Mouse (Mus musculus) forebrain, embryonic 16.5 days (tissue): ENCODE measurements around the gene Dnaic2. TPM values are rescaled to one million over a fixed set of nuclear protein-coding genes. Genes with fewer than 3 reads are reported as not detected.

ENCODE experiments used
- ATAC-seq: fragments of 200-750 bp; cut with Nextera tagmentation; 2 replicates; pipeline ENCODE4 v1.8.0; 2017; ENCODE audit warnings: mild to moderate bottlenecking, moderate library complexity
- H3K27ac ChIP-seq: fragments of 300-500 bp; sonication (generic); 2 replicates; pipeline ENCODE4 v1.5.1; 2014; ENCODE audit warnings: low read length, control low read depth
- H3K27me3 ChIP-seq: fragments of 300-500 bp; sonication (generic); replicated peaks from 2 replicates; pipeline ENCODE4 v1.6.1; 2014; ENCODE audit warnings: low read length; ENCODE audit not compliant: control insufficient read depth, insufficient read depth
- H3K36me3 ChIP-seq: fragments of 300-500 bp; sonication (generic); 2 replicates; pipeline ENCODE4 v1.6.1; 2014; ENCODE audit not compliant: control insufficient read depth, insufficient read depth
- H3K4me1 ChIP-seq: fragments of 300-500 bp; sonication (generic); replicated peaks from 2 replicates; pipeline ENCODE4 v1.6.1; 2014; ENCODE audit warnings: low read length; ENCODE audit not compliant: control insufficient read depth, insufficient read depth
- H3K4me2 ChIP-seq: fragments of 300-500 bp; sonication (generic); 2 replicates; pipeline ENCODE4 v1.6.1; 2014; ENCODE audit warnings: mild to moderate bottlenecking, low read length, control low read depth
- H3K4me3 ChIP-seq: fragments of 300-500 bp; sonication (generic); replicated peaks from 2 replicates; pipeline ENCODE4 v1.5.1; 2014; ENCODE audit warnings: mild to moderate bottlenecking, low read length, control low read depth
- H3K9ac ChIP-seq: fragments of 300-500 bp; sonication (generic); replicated peaks from 2 replicates; pipeline ENCODE4 v1.6.1; 2014; ENCODE audit warnings: low read depth, low read length, control low read depth
- H3K9me3 ChIP-seq: fragments of 300-500 bp; sonication (generic); 2 replicates; pipeline ENCODE4 v1.6.1; 2016; ENCODE audit warnings: low read length; ENCODE audit not compliant: control insufficient read depth
- WGBS: fragments of 180-500 bp; shearing (Covaris S2); extraction: QIAGEN DNeasy Blood & Tissue Kit; methylation state at CpG from one replicate; pipeline ENCODE4 v1.1.7; 2014; 5-methylcytosine and 5-hydroxymethylcytosine counted together
- polyA plus RNA-seq: library from polyadenylated mRNA; unstranded; fragments of >200 nt; fragmentation: Nextera tagmentation; extraction: Ambion mirVana; gene quantifications from 2 replicates; pipeline ENCODE4 v1.2.1, GENCODE M21; 2015

Gene Dnaic2
- polyA plus RNA-seq, 1 experiment from 2014 or later = 1.5 TPM

- no peaks in the 10 kb centered on the region for H3K9me3 ChIP-seq
- no peak overlapping the region for H3K9ac ChIP-seq
- no peak for ATAC-seq
- H3K4me1 ChIP-seq = peaks cover 9% of the 10 kb centered on the region
- 93% methylated on average over 7 of the region's 7 CpGs for WGBS
- H3K27ac ChIP-seq = no peak overlapping the region
- no peaks in the 10 kb centered on the region for H3K36me3 ChIP-seq
- no peaks in the 10 kb centered on the region for H3K27me3 ChIP-seq
- no peak overlapping the region for H3K4me2 ChIP-seq
- H3K4me3 ChIP-seq = no peak overlapping the region
These were observed 28.7 kb upstream of the Dnaic2 start for GRCm38 (mm10) chr11:114698496-114698895.

GRCm38 (mm10) chr11:114699511-114699910, 27.7 kb upstream of the Dnaic2 start:
- no peak overlapping the region for H3K4me3 ChIP-seq
- 85% methylated on average over 12 of the region's 12 CpGs for WGBS
- H3K4me1 ChIP-seq = peaks cover 19% of the 10 kb centered on the region
- no peak overlapping the region for H3K4me2 ChIP-seq
- no peak for ATAC-seq
- no peaks in the 10 kb centered on the region for H3K9me3 ChIP-seq
- no peak overlapping the region for H3K9ac ChIP-seq
- no peaks in the 10 kb centered on the region for H3K36me3 ChIP-seq
- H3K27me3 ChIP-seq = no peaks in the 10 kb centered on the region
- no peak overlapping the region for H3K27ac ChIP-seq

GRCm38 (mm10) chr11:114702311-114702995, 24.8 kb upstream of the Dnaic2 start:
- H3K4me2 ChIP-seq = no peak overlapping the region
- H3K27me3 ChIP-seq = no peaks in the 10 kb centered on the region
- H3K9me3 ChIP-seq = no peaks in the 10 kb centered on the region
- H3K9ac ChIP-seq = no peak overlapping the region
- 73% methylated on average over 15 of the region's 15 CpGs for WGBS
- H3K4me3 ChIP-seq = no peak overlapping the region
- H3K27ac ChIP-seq = no peak overlapping the region
- H3K36me3 ChIP-seq = no peaks in the 10 kb centered on the region
- ATAC-seq = no peak
- peaks cover 24% of the 10 kb centered on the region for H3K4me1 ChIP-seq

GRCm38 (mm10) chr11:114702996-114703361, 24.2 kb upstream of the Dnaic2 start:
- Histone ChIP-seq H3K27ac (no peak overlapping the region), H3K36me3 (no peaks in the 10 kb centered on the region), H3K9ac (no peak overlapping the region), H3K4me1 (peaks cover 24% of the 10 kb centered on the region), H3K4me2 (no peak overlapping the region), H3K27me3 (no peaks in the 10 kb centered on the region), H3K4me3 (no peak overlapping the region), H3K9me3 (no peaks in the 10 kb centered on the region)
- WGBS = 77% methylated on average over 6 of the region's 6 CpGs
- ATAC-seq = no peak

GRCm38 (mm10) chr11:114704071-114704913, 22.9 kb upstream of the Dnaic2 start:
- H3K27ac ChIP-seq = peak overlapping the region; percentile 70
- no peaks in the 10 kb centered on the region for H3K9me3 ChIP-seq
- 14% methylated on average over 22 of the region's 22 CpGs for WGBS
- peak; percentile 91 for ATAC-seq
- H3K36me3 ChIP-seq = no peaks in the 10 kb centered on the region
- no peak overlapping the region for H3K4me3 ChIP-seq
- H3K4me2 ChIP-seq = peak overlapping the region; percentile 44
- H3K27me3 ChIP-seq = no peaks in the 10 kb centered on the region
- H3K9ac ChIP-seq = peak overlapping the region; percentile 50
- peaks cover 24% of the 10 kb centered on the region for H3K4me1 ChIP-seq

GRCm38 (mm10) chr11:114706358-114706757, 20.9 kb upstream of the Dnaic2 start:
- WGBS = 87% methylated on average over 5 of the region's 5 CpGs
- Histone ChIP-seq H3K27me3 (no peaks in the 10 kb centered on the region), H3K9ac (no peak overlapping the region), H3K4me1 (peaks cover 24% of the 10 kb centered on the region), H3K4me3 (no peak overlapping the region), H3K27ac (no peak overlapping the region), H3K9me3 (no peaks in the 10 kb centered on the region), H3K4me2 (no peak overlapping the region), H3K36me3 (no peaks in the 10 kb centered on the region)
- no peak for ATAC-seq

- WGBS = 90% methylated on average over 3 of the region's 3 CpGs
- no peak overlapping the region for H3K27ac ChIP-seq
- H3K36me3 ChIP-seq = no peaks in the 10 kb centered on the region
- no peak overlapping the region for H3K9ac ChIP-seq
- H3K4me2 ChIP-seq = no peak overlapping the region
- ATAC-seq = no peak
- H3K27me3 ChIP-seq = no peaks in the 10 kb centered on the region
- no peak overlapping the region for H3K4me3 ChIP-seq
- no peaks in the 10 kb centered on the region for H3K9me3 ChIP-seq
- H3K4me1 ChIP-seq = no peaks in the 10 kb centered on the region
These were observed 15.8 kb upstream of the Dnaic2 start for GRCm38 (mm10) chr11:114711393-114711792.

- Histone ChIP-seq H3K4me1 (no peaks in the 10 kb centered on the region), H3K27ac (no peak overlapping the region), H3K4me3 (no peak overlapping the region), H3K9me3 (no peaks in the 10 kb centered on the region), H3K4me2 (no peak overlapping the region), H3K9ac (no peak overlapping the region), H3K27me3 (no peaks in the 10 kb centered on the region), H3K36me3 (no peaks in the 10 kb centered on the region)
- ATAC-seq = no peak
- WGBS = 94% methylated on average over 12 of the region's 12 CpGs
These were observed 15.3 kb upstream of the Dnaic2 start for GRCm38 (mm10) chr11:114711861-114712260.

GRCm38 (mm10) chr11:114714526-114714925, 12.7 kb upstream of the Dnaic2 start:
- H3K9ac ChIP-seq = no peak overlapping the region
- no peak for ATAC-seq
- H3K27me3 ChIP-seq = no peaks in the 10 kb centered on the region
- H3K4me2 ChIP-seq = no peak overlapping the region
- no peaks in the 10 kb centered on the region for H3K36me3 ChIP-seq
- H3K4me1 ChIP-seq = no peaks in the 10 kb centered on the region
- no peak overlapping the region for H3K27ac ChIP-seq
- 84% methylated on average over 6 of the region's 6 CpGs for WGBS
- no peak overlapping the region for H3K4me3 ChIP-seq
- H3K9me3 ChIP-seq = no peaks in the 10 kb centered on the region
